Mouse (Mus musculus): ENCODE measurements at regions not wholly inside any gene's neighbourhood (a gene's known extent, or its start where the extent isn't known, plus 50 kb on each side); places are given as distances from the start of the nearest gene placed in this dataset.

DNA sequence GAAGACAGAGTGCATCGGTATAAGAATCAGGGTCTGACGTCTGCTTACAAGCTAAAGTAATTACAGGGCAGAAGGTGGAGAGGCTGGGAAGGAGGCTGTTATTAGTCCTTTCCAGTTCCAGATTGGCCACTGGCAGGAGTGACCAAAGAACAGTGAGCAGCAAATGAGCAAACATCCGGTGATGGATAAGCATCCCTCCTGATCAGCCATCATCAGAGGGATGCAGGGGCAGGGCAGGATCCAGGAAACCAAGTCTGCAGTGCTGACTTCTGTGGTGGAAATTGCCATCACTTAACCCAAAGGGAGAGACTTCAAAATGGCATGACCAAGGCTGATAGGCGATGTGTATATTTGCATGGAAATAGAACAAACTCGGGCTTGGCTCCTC is 73.8 kb downstream of the Il9r start:
- TF ChIP-seq CTCF (IDR thresholded peaks at IDR 0.05; ENCODE audit: low read depth) (no peak), EP300 (IDR thresholded peaks at IDR 0.05; ENCODE audit: low read depth) (no peak)

All from heart, postnatal 0 days (tissue).